Mouse (Mus musculus) olfactory bulb, adult 2 months (tissue): ENCODE measurements around the gene Gm20422.

Experiments
- CTCF ChIP-seq: fragments of 200-500 bp; IDR thresholded peaks from 2 replicates; pipeline ENCODE4 v1.5.1; 2012; ENCODE audit warnings: low read depth, mild to moderate bottlenecking, low read length, moderate library complexity; ENCODE audit not compliant: insufficient read depth
- POLR2A ChIP-seq: fragments of 200-500 bp; IDR thresholded peaks from 2 replicates; pipeline ENCODE4 v1.6.1; 2012; ENCODE audit warnings: mild to moderate bottlenecking, low read depth, low read length, moderate library complexity; ENCODE audit not compliant: insufficient read depth

DNA sequence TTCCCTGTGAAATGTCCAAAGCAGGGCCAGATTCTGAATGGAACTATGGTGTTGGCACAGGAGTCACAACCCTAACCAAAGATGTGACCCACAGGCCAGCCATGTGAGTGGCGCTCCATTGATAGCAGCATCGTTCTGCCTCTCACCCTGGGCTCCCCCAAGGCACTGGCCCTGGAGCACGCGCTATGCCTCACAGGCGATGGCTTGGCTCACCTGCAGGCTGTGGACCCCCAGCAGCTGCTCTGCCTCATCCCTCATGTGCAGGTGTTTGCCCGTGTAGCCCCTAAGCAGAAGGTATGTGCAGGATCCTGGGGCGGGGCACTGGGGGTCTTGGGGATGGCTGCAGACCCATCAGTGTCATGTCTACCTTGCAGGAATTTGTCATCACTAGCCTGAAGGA lies 28.7 kb upstream of the Gm20422 start:
- TF ChIP-seq POLR2A, result no peak
- TF ChIP-seq CTCF, result no peak
